Mouse (Mus musculus) right cerebral cortex, postnatal 14 days (tissue): ENCODE data around the gene Olfr877.
A peak's percentile ranks its signal among the peaks of the same experiment; 100 is the strongest.

Experiments used
- DNase-seq: peaks from one replicate; pipeline ENCODE4 v3.0.0; 2022

Gene Olfr877

DNA sequence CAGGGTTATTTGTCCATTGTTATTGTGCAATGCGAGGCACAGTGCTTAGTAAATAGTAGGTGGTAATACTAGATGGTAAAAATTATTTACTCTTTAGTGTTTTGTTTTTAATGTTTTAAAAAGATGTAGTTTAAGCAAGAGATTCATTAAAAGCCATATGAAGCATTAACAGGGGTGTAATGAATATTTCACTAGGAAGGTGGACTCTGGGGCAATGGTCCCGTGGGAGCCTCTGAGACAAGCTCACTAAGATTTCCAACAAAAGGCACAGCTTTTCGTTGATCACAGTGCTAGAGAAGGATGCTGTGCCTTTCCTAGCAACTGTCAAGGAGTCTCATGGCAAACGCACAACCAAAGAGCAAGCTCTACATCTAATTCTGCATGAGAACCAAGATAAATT, at the start of gene Olfr877:
Gene Olfr877 (plus strand): TSS at position 301 of the 400 bp plus-strand sequence.
- DNase-seq: no peak

GRCm38 (mm10) chr9:37807235-37807634, 46.8 kb upstream of the Olfr877 start:
- DNase-seq: no peak

- DNase-seq: no peak
Observed at GRCm38 (mm10) chr9:37808456-37808855, 45.6 kb upstream of the Olfr877 start.

DNA sequence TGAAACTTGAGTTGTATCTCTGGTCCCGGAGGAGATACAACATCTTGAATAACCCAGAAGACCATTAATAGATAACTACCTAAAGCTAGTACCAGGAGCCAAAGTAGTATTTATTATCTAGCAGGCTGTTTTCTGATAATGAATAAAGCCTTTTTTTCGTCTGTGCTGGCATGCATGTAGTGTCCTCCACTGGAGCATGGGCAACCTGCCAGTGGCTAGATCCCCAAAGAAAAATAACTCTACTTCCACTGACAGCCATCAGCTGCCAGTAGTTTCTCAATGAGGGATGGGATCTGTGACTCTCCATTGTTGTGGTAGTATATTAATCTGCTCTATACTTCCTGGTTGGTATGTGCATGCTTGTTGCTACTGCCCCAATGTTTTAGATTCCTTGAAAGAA, 45.1 kb upstream of the Olfr877 start:
- DNase-seq: no peak

- DNase-seq: peak; percentile 8
Observed at GRCm38 (mm10) chr9:37814696-37815095, 39.4 kb upstream of the Olfr877 start.

GRCm38 (mm10) chr9:37829881-37830280, 24.2 kb upstream of the Olfr877 start:
- no peak for DNase-seq

DNA sequence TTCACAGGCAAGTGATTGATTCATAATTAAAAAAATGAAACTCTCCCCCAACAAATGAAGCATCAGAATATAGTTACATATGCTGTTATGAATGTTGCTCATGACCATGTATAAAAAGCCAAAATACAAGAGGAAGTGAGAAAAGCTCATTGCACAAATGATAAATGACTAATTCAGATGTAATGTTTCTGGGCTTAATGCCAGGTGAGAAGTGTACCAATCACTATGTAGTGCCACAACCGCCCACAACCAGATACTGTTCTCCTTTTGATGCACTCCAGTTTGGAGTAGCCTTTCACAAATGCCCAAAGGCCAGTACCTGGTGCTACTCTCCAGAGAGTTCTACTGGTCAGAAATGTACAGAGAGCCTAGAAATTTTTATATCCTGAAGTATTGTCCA, 20.7 kb upstream of the Olfr877 start:
- DNase-seq: no peak

DNA sequence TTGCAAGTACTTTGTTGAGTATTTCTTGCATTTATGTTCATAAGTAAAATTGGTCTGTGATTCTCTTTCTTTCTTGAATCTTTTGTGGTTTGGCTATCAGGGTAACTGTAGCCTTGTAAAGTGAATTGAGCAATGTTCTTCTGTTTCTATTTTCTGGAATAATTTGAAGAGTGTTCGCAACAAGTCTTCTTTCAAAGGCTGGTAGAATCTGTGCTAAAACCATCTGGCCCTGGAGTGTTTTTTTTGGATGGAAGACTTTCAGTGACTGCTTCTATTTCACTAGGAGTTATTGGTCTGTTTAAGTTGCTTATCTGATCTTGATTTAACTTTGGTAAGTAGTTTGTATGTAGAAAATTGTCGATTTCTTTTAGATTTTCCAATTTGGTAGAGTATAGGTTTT, 4.8 kb upstream of the Olfr877 start:
- DNase-seq: no peak

GRCm38 (mm10) chr9:37863325-37863724, 9.3 kb downstream of the Olfr877 start:
- DNase-seq: no peak

- no peak for DNase-seq
Observed at GRCm38 (mm10) chr9:37870246-37870645, 16.2 kb downstream of the Olfr877 start.

DNA sequence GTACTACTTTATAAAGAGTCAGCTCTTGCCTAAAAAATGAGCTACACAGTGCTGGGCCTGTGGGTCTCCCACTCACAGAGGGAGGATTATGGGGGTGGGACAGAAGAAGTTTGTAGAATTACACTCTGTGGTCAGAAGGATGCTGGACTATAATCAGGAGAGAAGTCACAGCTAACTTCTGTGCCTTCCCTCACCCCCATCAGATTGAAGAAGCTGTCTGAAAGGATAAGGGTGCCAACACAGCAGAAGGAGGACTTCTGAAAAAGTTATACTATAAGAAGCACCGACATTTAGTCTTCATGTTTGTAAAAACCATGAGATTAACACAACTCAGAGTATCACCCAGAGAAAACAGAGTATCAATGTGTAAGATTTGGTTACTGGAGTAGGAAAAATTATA, 17.0 kb downstream of the Olfr877 start:
- no peak for DNase-seq

GRCm38 (mm10) chr9:37871536-37871935, 17.5 kb downstream of the Olfr877 start:
- no peak for DNase-seq

DNA sequence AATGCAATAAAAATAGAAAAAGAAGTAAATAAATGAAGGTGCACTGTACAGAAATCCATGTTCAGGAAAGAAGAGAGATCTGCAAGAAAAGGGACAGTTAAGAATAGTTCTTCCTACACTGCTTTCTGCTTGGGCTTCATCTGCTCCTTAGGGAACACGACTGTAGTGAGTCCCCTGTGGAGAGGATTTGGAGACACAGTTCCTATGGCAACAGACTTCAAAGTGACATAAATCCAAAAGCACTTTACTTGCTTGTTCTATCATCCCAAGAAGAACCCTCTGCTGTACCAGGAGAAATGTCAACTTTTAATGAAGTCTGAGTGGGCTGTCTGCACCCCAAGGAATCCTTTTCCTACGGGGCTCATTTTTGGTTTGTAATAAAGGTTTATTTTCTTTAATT, 36.9 kb downstream of the Olfr877 start:
- DNase-seq: no peak

DNA sequence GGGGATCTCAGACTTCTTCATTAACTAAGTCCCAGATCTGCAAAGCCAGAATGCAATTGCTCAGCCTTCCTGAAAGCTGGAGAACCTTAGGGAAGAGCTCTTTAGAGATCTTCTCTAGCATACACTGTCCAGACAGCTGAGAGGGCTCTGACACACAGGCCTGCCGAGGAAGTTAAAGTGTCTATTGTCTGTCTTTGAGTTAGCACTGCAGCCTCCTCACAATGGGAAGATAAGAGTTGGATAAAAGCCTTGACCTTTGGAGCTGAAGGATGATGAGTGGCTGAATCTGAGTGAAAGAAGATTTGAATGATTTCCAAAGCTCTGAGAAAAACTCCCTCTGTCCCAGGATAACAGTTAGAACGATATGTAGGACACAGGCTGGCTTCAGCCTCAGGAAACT, 42.6 kb downstream of the Olfr877 start, which contains the start of gene Olfr145:
Gene Olfr145 (plus strand): TSS at position 64 of the 400 bp plus-strand sequence.
- DNase-seq: no peak

DNA sequence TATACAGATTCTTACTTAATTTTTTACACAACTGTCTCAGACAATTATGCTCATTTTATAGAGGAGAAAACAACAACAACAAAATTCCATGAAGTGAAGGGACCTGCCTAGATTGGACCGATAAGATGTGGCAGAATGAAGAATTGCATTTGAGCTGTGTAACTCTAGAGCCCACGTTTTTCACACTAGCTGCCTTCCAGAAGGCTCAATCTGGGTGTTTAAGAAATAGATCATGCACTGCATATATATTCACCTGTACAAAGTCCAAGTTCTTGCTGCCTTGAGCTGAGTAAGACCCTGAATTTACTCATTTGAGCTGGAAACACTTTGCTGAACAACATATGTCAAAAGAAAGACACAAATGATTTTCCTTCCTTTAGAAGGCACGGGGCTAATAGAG, 51.5 kb downstream of the Olfr877 start:
- no peak for DNase-seq
